Mouse (Mus musculus) c-Kit-positive CD71-negative TER-119-negative erythroid progenitor cells, embryonic 14.5 days (primary cell): ENCODE data around the gene Ccdc3.
"Not testable (repeated sequence)": the region's sequence is repeated elsewhere in the genome, so short reads cannot be mapped to it uniquely, and the experiment has no call there.

Experiments
- DNase-seq: peaks from one replicate; pipeline ENCODE4 v3.0.0-alpha.2; 2013; ENCODE audit warnings: low read depth

The Ccdc3 gene

GRCm38 (mm10) chr2:5214581-5214980 lies 77.0 kb downstream of the Ccdc3 start:
- no peak for DNase-seq

GRCm38 (mm10) chr2:5215252-5215815 lies 77.8 kb downstream of the Ccdc3 start:
- no peak for DNase-seq

- no peak for DNase-seq
These were observed 81.6 kb downstream of the Ccdc3 start for GRCm38 (mm10) chr2:5219206-5219605.

- DNase-seq, result no peak
These were observed 82.3 kb downstream of the Ccdc3 start for GRCm38 (mm10) chr2:5219847-5220375.

GRCm38 (mm10) chr2:5222571-5222970 lies 85.0 kb downstream of the Ccdc3 start:
- DNase-seq, result no peak

- no peak for DNase-seq
These were observed 99.4 kb downstream of the Ccdc3 start for GRCm38 (mm10) chr2:5236846-5237482.

GRCm38 (mm10) chr2:5237870-5238269 lies 100.3 kb downstream of the Ccdc3 start:
- DNase-seq, result no peak

GRCm38 (mm10) chr2:5239492-5239891 lies 101.9 kb downstream of the Ccdc3 start:
- no peak for DNase-seq

- DNase-seq, result no peak
These were observed 103.9 kb downstream of the Ccdc3 start for GRCm38 (mm10) chr2:5241469-5241897.

GRCm38 (mm10) chr2:5249199-5249598 lies 111.6 kb downstream of the Ccdc3 start:
- DNase-seq, result not testable (repeated sequence)

GRCm38 (mm10) chr2:5249969-5250368 lies 112.4 kb downstream of the Ccdc3 start:
- no peak for DNase-seq

GRCm38 (mm10) chr2:5258250-5258649 lies 120.7 kb downstream of the Ccdc3 start:
- DNase-seq, result no peak

GRCm38 (mm10) chr2:5262279-5262678 lies 124.7 kb downstream of the Ccdc3 start:
- no peak for DNase-seq

- no peak for DNase-seq
These were observed 130.4 kb downstream of the Ccdc3 start for GRCm38 (mm10) chr2:5267980-5268379.
